In the genomic region with DNA sequence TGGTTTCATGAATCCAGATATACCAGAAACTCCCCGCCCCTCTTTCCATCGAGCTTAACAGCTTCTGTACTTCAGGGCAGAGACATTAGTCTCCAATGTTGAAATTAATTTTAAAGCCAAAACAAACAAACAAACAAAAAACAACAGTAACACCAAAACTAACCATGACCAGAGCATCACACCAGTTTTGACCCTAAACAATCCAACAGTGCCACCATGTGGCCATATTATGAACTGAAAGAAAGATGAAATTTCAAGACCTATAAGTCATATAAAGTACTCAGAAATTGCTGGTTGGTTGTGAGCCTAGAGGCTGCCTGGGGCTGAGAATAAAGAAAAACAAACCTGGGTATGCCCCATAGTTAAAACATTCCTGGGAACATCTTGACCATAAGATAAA, we compare ENCODE assay signal across 8 mouse cellular contexts.
DNase-seq lines count a peak whose midpoint lies in the region; ATAC-seq and TF ChIP-seq lines count a peak whose summit lies in the region.
"Not testable (repeated sequence)": the region's sequence is repeated elsewhere in the genome, so short reads cannot be mapped to it uniquely, and the experiment has no call there.

No protein-coding gene starts in this region.

- H3K79me2 ChIP-seq in MEL (ENCODE audit: control insufficient read depth, insufficient read depth, low read length, poor library complexity); heart, adult 2 months (replicated peaks; ENCODE audit: control insufficient read depth, insufficient read depth, low read length): not testable (repeated sequence)

- not testable (repeated sequence) for TF ChIP-seq POLR2A in MEL (IDR thresholded peaks at IDR 0.05; ENCODE audit: control insufficient read depth in 1 of 2, insufficient read depth in 1 of 2, low read depth in 1 of 2, low read length in 2 of 2, poor library complexity in 1 of 2); heart, adult 2 months (IDR thresholded peaks at IDR 0.05; ENCODE audit: insufficient read depth, low read depth, low read length)

- not testable (repeated sequence) for H3K9me3 ChIP-seq in MEL (replicated peaks; ENCODE audit: insufficient read depth, low read length); liver, embryonic 14.5 days (ENCODE audit: control insufficient read depth, low read length); midbrain, postnatal 0 days (ENCODE audit: low read length)

- ATAC-seq in liver, embryonic 14.5 days (ENCODE audit: insufficient read depth); midbrain, postnatal 0 days (ENCODE audit: low FRiP score): not testable (repeated sequence)

- not testable (repeated sequence) for H3K27me3 ChIP-seq in MEL (ENCODE audit: control insufficient read depth in 1 of 2, insufficient read depth in 2 of 2, low read length in 2 of 2); heart, adult 2 months (ENCODE audit: control insufficient read depth, insufficient read depth, low read length); liver, embryonic 14.5 days (ENCODE audit: control insufficient read depth, insufficient read depth, low read length); midbrain, postnatal 0 days (ENCODE audit: insufficient read depth, low read length)

- not testable (repeated sequence) for H3K9ac ChIP-seq in MEL (ENCODE audit: control insufficient read depth, low read depth, low read length, poor library complexity, severe bottlenecking); heart, adult 2 months (ENCODE audit: low read depth, low read length); liver, embryonic 14.5 days (replicated peaks); midbrain, postnatal 0 days (replicated peaks; ENCODE audit: low read length, poor library complexity, severe bottlenecking)

- H3K4me3 ChIP-seq in MEL (ENCODE audit: control insufficient read depth in 1 of 2, insufficient read depth in 1 of 2, low read depth in 2 of 2, low read length in 2 of 2); heart, adult 2 months; liver, embryonic 14.5 days (ENCODE audit: insufficient read depth in 1 of 2, low read depth in 2 of 2, low read length in 2 of 2); midbrain, postnatal 0 days (ENCODE audit: low read depth, low read length): not testable (repeated sequence)

- peak; percentile 74 for TF ChIP-seq RAD21 in MEL (IDR thresholded peaks at IDR 0.05; ENCODE audit: low read depth, low read length)

- WGBS in heart, adult 2 months = 22% methylated on average over 2 of the region's 2 CpGs
- WGBS in liver, embryonic 14.5 days (ENCODE audit: insufficient replicate concordance) = 23% methylated on average over 2 of the region's 2 CpGs
- 14% methylated on average over 2 of the region's 2 CpGs for WGBS in midbrain, postnatal 0 days

- not testable (repeated sequence) for H3K4me2 ChIP-seq in liver, embryonic 14.5 days (ENCODE audit: low read depth); midbrain, postnatal 0 days (ENCODE audit: low read depth, low read length, poor library complexity, severe bottlenecking)

- DNase-seq in MEL (ENCODE audit: low read depth, low spot score) = peak; percentile 65
- peak; percentile 2 for DNase-seq in brain, embryonic 18.5 days (ENCODE audit: low read depth, low spot score)
- DNase-seq in embryo, embryonic 10.5 days (ENCODE audit: low spot score) = peak; percentile 66
- DNase-seq in heart, adult 2 months = not testable (repeated sequence)
- peak; percentile 11 for DNase-seq in kidney, postnatal 10 days
- DNase-seq in liver, embryonic 14.5 days (ENCODE audit: low read depth in 3 of 3, low spot score in 3 of 3) = peak in 2 of 3 experiments; percentile 1 to 14
- DNase-seq in midbrain, postnatal 0 days (ENCODE audit: low spot score) = peak; percentile 40
- DNase-seq in urinary bladder, postnatal 25 days (ENCODE audit: low spot score) = peak; percentile 14

- not testable (repeated sequence) for TF ChIP-seq EP300 in MEL (IDR thresholded peaks at IDR 0.05; ENCODE audit: low read depth in 1 of 2, low read length in 2 of 2); heart, adult 2 months (IDR thresholded peaks at IDR 0.05; ENCODE audit: insufficient read depth, low read depth, low read length); liver, embryonic 14.5 days (IDR thresholded peaks at IDR 0.05; ENCODE audit: low read depth)

- H3K27ac ChIP-seq in MEL (ENCODE audit: control insufficient read depth, low read depth, low read length); heart, adult 2 months; liver, embryonic 14.5 days; midbrain, postnatal 0 days (ENCODE audit: low read depth, low read length): not testable (repeated sequence)

- intact Hi-C loops in heart, adult 2 months (cut with DNase I) = loop anchor here (1.0 kb wide), 1 partner anchor 429 kb away; no protein-coding TSS in a partner anchor

- peak in 2 of 3 experiments; percentile 48 to 70; a peak in 4 of 6 replicates for TF ChIP-seq CTCF in MEL (IDR thresholded peaks at IDR 0.05 in 2 of 3, conservative IDR thresholded peaks at IDR 0.05 in 1 of 3; ENCODE audit: control insufficient read depth in 1 of 3, insufficient read depth in 1 of 3, low read depth in 2 of 3, low read length in 3 of 3, poor library complexity in 1 of 3, severe bottlenecking in 1 of 3)
- peak; percentile 80 for TF ChIP-seq CTCF in heart, adult 2 months (IDR thresholded peaks at IDR 0.05)
- TF ChIP-seq CTCF in liver, embryonic 14.5 days (IDR thresholded peaks at IDR 0.05; ENCODE audit: low read depth) = peak; percentile 52; the same call in 1 of the 2 replicates
- TF ChIP-seq CTCF in midbrain, postnatal 0 days (IDR thresholded peaks at IDR 0.05) = peak; percentile 77

- H3K36me3 ChIP-seq in MEL (ENCODE audit: control insufficient read depth in 1 of 2, insufficient read depth in 2 of 2, low read length in 2 of 2); heart, adult 2 months (ENCODE audit: control insufficient read depth, insufficient read depth, low read length); liver, embryonic 14.5 days (replicated peaks; ENCODE audit: control insufficient read depth, insufficient read depth, low read depth); midbrain, postnatal 0 days (ENCODE audit: insufficient read depth, low read length): not testable (repeated sequence)

- not testable (repeated sequence) for H3K4me1 ChIP-seq in MEL (ENCODE audit: control insufficient read depth in 1 of 2, insufficient read depth in 2 of 2, low read length in 2 of 2); heart, adult 2 months (ENCODE audit: control insufficient read depth, insufficient read depth, low read length); liver, embryonic 14.5 days (replicated peaks; ENCODE audit: control insufficient read depth in 2 of 2, insufficient read depth in 2 of 2, low read length in 1 of 2); midbrain, postnatal 0 days (ENCODE audit: insufficient read depth, low read length)

TF ChIP-seq in MEL, 35 proteins besides CTCF, POLR2A, EP300 and RAD21:
- TF ChIP-seq SMC3 (IDR thresholded peaks at IDR 0.05; ENCODE audit: low read depth, low read length) = peak; percentile 64
- peak; percentile 62 for TF ChIP-seq ZC3H11A (IDR thresholded peaks at IDR 0.05; ENCODE audit: low read depth, low read length)
